Mouse (Mus musculus): ENCODE measurements around the gene Ccl3.

DNA sequence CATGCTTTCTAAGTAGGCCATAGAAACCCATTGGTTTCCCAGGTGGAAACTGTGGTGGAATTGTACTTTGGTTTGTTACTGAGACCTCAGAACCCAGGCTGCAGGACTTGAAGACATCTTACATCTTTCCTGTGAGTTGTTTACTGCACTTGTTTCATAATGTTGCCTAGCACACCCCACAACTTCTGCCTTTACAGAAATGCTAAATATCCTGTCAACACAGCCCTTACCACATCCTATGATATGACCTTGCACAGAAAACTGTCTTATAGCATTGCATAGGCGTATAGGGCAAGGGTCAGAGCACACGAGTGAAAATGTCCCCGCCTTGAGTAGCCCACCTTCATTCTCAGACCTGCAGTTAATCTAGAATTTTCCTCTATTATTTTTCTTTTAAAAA lies 43.6 kb downstream of the Ccl3 start:
- TF ChIP-seq POLR2A (IDR thresholded peaks at IDR 0.05; ENCODE audit: borderline replicate concordance, control insufficient read depth, low read depth, low read length) (no peak), CTCF (IDR thresholded peaks at IDR 0.05; ENCODE audit: control insufficient read depth, insufficient read depth, low read length) (no peak)

All from bone marrow, adult 2 months (tissue).